Mouse (Mus musculus): ENCODE results near the gene Cebpb. TPM values are rescaled to one million over a fixed set of nuclear protein-coding genes. Genes with fewer than 3 reads are reported as not detected.

The Cebpb gene
- polyA plus RNA-seq, 1 experiment: 386 TPM

- Histone ChIP-seq H3K27me3 (ENCODE audit: control insufficient read depth, insufficient read depth, low read length) (no peaks in the 10 kb centered on the region), H3K4me1 (ENCODE audit: control insufficient read depth, insufficient read depth, insufficient read length, low read length) (peaks cover 28% of the 10 kb centered on the region), H3K4me3 (ENCODE audit: low read depth, low read length) (no peak overlapping the region), H3K27ac (ENCODE audit: insufficient read depth, low read depth, low read length) (no peak overlapping the region), H3K36me3 (ENCODE audit: control insufficient read depth, insufficient read depth, low read length) (peaks cover 6% of the 10 kb centered on the region; the same call in 1 of the 2 replicates)
- WGBS: 97% methylated on average over 4 of the region's 4 CpGs
- no peak for TF ChIP-seq POLR2A (IDR thresholded peaks at IDR 0.05; ENCODE audit: low read depth, low read length)
- no peak for TF ChIP-seq CTCF (IDR thresholded peaks at IDR 0.05; ENCODE audit: extremely low read depth, insufficient read length, insufficient replicate concordance, low read depth, low read length)
Measured at GRCm38 (mm10) chr2:167687250-167687586, 1.5 kb upstream of the Cebpb start.

GRCm38 (mm10) chr2:167687651-167688101 is 1.0 kb upstream of the Cebpb start:
- no peaks in the 10 kb centered on the region for H3K27me3 ChIP-seq (ENCODE audit: control insufficient read depth, insufficient read depth, low read length)
- TF ChIP-seq POLR2A (IDR thresholded peaks at IDR 0.05; ENCODE audit: low read depth, low read length): no peak
- TF ChIP-seq CTCF (IDR thresholded peaks at IDR 0.05; ENCODE audit: extremely low read depth, insufficient read length, insufficient replicate concordance, low read depth, low read length): no peak
- H3K36me3 ChIP-seq (ENCODE audit: control insufficient read depth, insufficient read depth, low read length): peaks cover 8% of the 10 kb centered on the region; the same call in 1 of the 2 replicates
- WGBS: 38% methylated on average over 11 of the region's 11 CpGs
- H3K4me1 ChIP-seq (ENCODE audit: control insufficient read depth, insufficient read depth, insufficient read length, low read length): peaks cover 30% of the 10 kb centered on the region
- H3K27ac ChIP-seq (ENCODE audit: insufficient read depth, low read depth, low read length): peak overlapping the region; percentile 13; the same call in 1 of the 2 replicates
- H3K4me3 ChIP-seq (ENCODE audit: low read depth, low read length): peak overlapping the region; percentile 91; the same call in 1 of the 2 replicates

DNA sequence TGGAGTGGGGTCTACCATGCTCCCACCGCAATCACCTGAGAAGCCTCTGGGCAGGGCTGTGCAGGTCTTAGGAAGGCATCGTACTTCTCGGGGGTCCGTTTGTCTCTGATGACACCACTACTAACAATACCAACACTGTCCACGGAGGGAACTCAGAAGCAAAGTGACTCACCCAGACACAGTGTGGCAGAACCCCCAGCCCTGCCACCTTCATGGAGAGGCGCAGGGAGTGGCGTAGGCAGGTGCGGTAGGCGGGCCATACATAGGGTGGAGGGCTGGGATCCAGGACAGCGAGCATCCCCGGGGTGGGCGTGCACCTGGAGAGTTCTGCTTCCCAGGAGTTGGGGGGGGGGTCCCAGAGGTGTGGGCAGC is 603 bp upstream of the Cebpb start:
- H3K36me3 ChIP-seq (ENCODE audit: control insufficient read depth, insufficient read depth, low read length): peaks cover 9% of the 10 kb centered on the region; the same call in 1 of the 2 replicates
- peak overlapping the region; percentile 91 for H3K4me3 ChIP-seq (ENCODE audit: low read depth, low read length)
- WGBS: 28% methylated on average over 12 of the region's 12 CpGs
- TF ChIP-seq POLR2A (IDR thresholded peaks at IDR 0.05; ENCODE audit: low read depth, low read length) (no peak), CTCF (IDR thresholded peaks at IDR 0.05; ENCODE audit: extremely low read depth, insufficient read length, insufficient replicate concordance, low read depth, low read length) (no peak)
- peak overlapping the region; percentile 13; the same call in 1 of the 2 replicates for H3K27ac ChIP-seq (ENCODE audit: insufficient read depth, low read depth, low read length)
- no peaks in the 10 kb centered on the region for H3K27me3 ChIP-seq (ENCODE audit: control insufficient read depth, insufficient read depth, low read length)
- H3K4me1 ChIP-seq (ENCODE audit: control insufficient read depth, insufficient read depth, insufficient read length, low read length): peaks cover 31% of the 10 kb centered on the region

DNA sequence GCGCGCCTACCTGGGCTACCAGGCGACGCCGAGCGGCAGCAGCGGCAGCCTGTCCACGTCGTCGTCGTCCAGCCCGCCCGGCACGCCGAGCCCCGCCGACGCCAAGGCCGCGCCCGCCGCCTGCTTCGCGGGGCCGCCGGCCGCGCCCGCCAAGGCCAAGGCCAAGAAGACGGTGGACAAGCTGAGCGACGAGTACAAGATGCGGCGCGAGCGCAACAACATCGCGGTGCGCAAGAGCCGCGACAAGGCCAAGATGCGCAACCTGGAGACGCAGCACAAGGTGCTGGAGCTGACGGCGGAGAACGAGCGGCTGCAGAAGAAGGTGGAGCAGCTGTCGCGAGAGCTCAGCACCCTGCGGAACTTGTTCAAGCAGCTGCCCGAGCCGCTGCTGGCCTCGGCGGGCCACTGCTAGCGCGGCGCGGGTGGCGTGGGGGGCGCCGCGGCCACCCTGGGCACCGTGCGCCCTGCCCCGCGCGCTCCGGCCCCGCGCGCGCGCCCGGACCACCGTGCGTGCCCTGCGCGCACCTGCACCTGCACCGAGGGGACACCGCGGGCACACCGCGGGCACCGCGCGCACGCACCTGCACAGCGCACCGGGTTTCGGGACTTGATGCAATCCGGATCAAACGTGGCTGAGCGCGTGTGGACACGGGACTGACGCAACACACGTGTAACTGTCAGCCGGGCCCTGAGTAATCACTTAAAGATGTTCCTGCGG is 945 bp downstream of the Cebpb start, which contains the start of gene Tmem189:
Tmem189 (minus strand) TSS at position 322 of the 718 bp plus-strand sequence.
- TF ChIP-seq CTCF (IDR thresholded peaks at IDR 0.05; ENCODE audit: extremely low read depth, insufficient read length, insufficient replicate concordance, low read depth, low read length) (no peak), POLR2A (IDR thresholded peaks at IDR 0.05; ENCODE audit: low read depth, low read length) (peak; percentile 50)
- Histone ChIP-seq H3K4me1 (ENCODE audit: control insufficient read depth, insufficient read depth, insufficient read length, low read length) (peaks cover 36% of the 10 kb centered on the region), H3K27me3 (ENCODE audit: control insufficient read depth, insufficient read depth, low read length) (no peaks in the 10 kb centered on the region), H3K27ac (ENCODE audit: insufficient read depth, low read depth, low read length) (peak within 1 kb of the TSS; percentile 93), H3K4me3 (ENCODE audit: low read depth, low read length) (peak within 1 kb of the TSS; percentile 91), H3K36me3 (ENCODE audit: control insufficient read depth, insufficient read depth, low read length) (peaks cover 10% of the 10 kb centered on the region; the same call in 1 of the 2 replicates)
- under 1% methylated on average over 99 of the region's 99 CpGs for WGBS

DNA sequence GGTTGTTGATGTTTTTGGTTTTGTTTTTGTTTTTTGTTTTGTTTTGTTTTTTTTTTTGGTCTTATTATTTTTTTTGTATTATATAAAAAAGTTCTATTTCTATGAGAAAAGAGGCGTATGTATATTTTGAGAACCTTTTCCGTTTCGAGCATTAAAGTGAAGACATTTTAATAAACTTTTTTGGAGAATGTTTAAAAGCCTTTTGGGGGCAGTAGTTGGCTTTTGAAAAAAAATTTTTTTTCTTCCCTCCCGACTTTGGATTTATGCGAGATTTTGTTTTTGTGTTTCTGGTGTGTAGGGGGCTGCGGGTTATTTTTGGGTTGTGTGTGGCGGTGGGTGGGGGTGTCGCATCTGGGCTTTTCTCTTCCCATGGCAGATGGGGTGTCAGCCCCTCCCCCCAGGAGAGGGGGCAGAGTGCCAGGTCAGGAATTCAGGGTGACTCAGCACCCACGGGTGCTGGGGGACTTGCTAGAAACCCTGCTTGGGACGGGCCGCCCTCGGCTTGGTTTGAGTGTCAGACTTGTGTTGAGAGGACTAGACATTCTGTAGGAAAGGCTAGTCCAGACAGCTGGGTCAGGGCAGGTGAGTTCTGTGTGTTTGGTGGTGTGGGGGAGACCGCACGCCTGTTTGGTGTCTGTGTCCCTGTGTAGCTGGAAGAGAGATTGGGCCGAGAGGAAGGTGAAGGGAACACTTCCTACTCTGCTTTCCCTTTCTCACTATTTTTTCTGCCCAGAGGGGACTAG is 1.7 kb downstream of the Cebpb start:
- Histone ChIP-seq H3K4me3 (ENCODE audit: low read depth, low read length) (peak overlapping the region; percentile 91), H3K36me3 (ENCODE audit: control insufficient read depth, insufficient read depth, low read length) (peaks cover 10% of the 10 kb centered on the region; the same call in 1 of the 2 replicates), H3K27ac (ENCODE audit: insufficient read depth, low read depth, low read length) (peak overlapping the region; percentile 93), H3K4me1 (ENCODE audit: control insufficient read depth, insufficient read depth, insufficient read length, low read length) (peaks cover 38% of the 10 kb centered on the region), H3K27me3 (ENCODE audit: control insufficient read depth, insufficient read depth, low read length) (no peaks in the 10 kb centered on the region)
- no peak for TF ChIP-seq CTCF (IDR thresholded peaks at IDR 0.05; ENCODE audit: extremely low read depth, insufficient read length, insufficient replicate concordance, low read depth, low read length)
- TF ChIP-seq POLR2A (IDR thresholded peaks at IDR 0.05; ENCODE audit: low read depth, low read length): no peak
- 9% methylated on average over 15 of the region's 15 CpGs for WGBS

DNA sequence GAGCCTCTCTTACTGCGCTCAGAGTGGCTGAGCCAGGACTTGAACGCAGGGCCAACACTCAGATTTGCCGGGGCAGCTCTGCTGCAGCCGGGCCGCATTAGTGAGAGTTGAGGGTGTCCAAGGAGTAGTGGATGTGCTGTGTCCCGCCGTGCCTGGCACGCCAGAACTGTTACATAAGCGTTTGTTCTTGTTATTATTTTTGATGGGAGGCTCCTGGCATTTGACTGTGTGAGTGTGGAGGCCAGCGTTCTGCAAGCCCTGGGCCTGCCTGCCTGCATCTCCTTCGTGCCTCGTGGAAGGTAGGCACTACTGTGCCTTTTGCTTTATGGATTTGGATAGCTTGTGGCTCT is 2.2 kb downstream of the Cebpb start:
- Histone ChIP-seq H3K4me3 (ENCODE audit: low read depth, low read length) (peak overlapping the region; percentile 84), H3K27me3 (ENCODE audit: control insufficient read depth, insufficient read depth, low read length) (no peaks in the 10 kb centered on the region), H3K36me3 (ENCODE audit: control insufficient read depth, insufficient read depth, low read length) (peaks cover 10% of the 10 kb centered on the region; the same call in 1 of the 2 replicates), H3K4me1 (ENCODE audit: control insufficient read depth, insufficient read depth, insufficient read length, low read length) (peaks cover 43% of the 10 kb centered on the region), H3K27ac (ENCODE audit: insufficient read depth, low read depth, low read length) (peak overlapping the region; percentile 86)
- 22% methylated on average over 12 of the region's 12 CpGs for WGBS
- no peak for TF ChIP-seq CTCF (IDR thresholded peaks at IDR 0.05; ENCODE audit: extremely low read depth, insufficient read length, insufficient replicate concordance, low read depth, low read length)
- no peak for TF ChIP-seq POLR2A (IDR thresholded peaks at IDR 0.05; ENCODE audit: low read depth, low read length)

GRCm38 (mm10) chr2:167691410-167691809 is 2.7 kb downstream of the Cebpb start:
- peak overlapping the region; percentile 84 for H3K4me3 ChIP-seq (ENCODE audit: low read depth, low read length)

More at GRCm38 (mm10) chr2:167691410-167691809, 2.7 kb downstream of the Cebpb start:
- Histone ChIP-seq H3K27me3 (ENCODE audit: control insufficient read depth, insufficient read depth, low read length) (no peaks in the 10 kb centered on the region), H3K4me1 (ENCODE audit: control insufficient read depth, insufficient read depth, insufficient read length, low read length) (peaks cover 48% of the 10 kb centered on the region), H3K27ac (ENCODE audit: insufficient read depth, low read depth, low read length) (peak overlapping the region; percentile 86), H3K36me3 (ENCODE audit: control insufficient read depth, insufficient read depth, low read length) (peaks cover 10% of the 10 kb centered on the region; the same call in 1 of the 2 replicates)
- TF ChIP-seq CTCF (IDR thresholded peaks at IDR 0.05; ENCODE audit: extremely low read depth, insufficient read length, insufficient replicate concordance, low read depth, low read length) (no peak), POLR2A (IDR thresholded peaks at IDR 0.05; ENCODE audit: low read depth, low read length) (no peak)
- WGBS: 64% methylated on average over 6 of the region's 6 CpGs

Data from small intestine, adult 2 months (tissue).